Mouse (Mus musculus): Measurements from ENCODE around the gene Mafk. TPM values are rescaled to one million over a fixed set of nuclear protein-coding genes. Genes with fewer than 3 reads are reported as not detected.

Mafk gene
- total and polyA plus RNA-seq, 3 experiments: 16.4 to 24.1 (median 23.6) TPM

GRCm38 (mm10) chr5:139827593-139827992 lies 36.3 kb downstream of the Mafk start:
- Histone ChIP-seq H3K4me1 (ENCODE audit: control insufficient read depth in 1 of 2, insufficient read depth in 2 of 2) (peaks cover 5 to 35% of the 10 kb centered on the region in 2 experiments; a peak in 3 of 4 replicates), H3K4me2 (ENCODE audit: insufficient read depth, low read depth, poor library complexity, severe bottlenecking) (no peak overlapping the region)
- in situ Hi-C loops (cut with MboI; ENCODE audit: low pct_ligation_motif_present, low pct_unique_long_range_greater_than_20kb, low sequenced_read_pairs): loop anchor here (25.0 kb wide), 1 partner anchor 460 kb away; no protein-coding TSS in a partner anchor

DNA sequence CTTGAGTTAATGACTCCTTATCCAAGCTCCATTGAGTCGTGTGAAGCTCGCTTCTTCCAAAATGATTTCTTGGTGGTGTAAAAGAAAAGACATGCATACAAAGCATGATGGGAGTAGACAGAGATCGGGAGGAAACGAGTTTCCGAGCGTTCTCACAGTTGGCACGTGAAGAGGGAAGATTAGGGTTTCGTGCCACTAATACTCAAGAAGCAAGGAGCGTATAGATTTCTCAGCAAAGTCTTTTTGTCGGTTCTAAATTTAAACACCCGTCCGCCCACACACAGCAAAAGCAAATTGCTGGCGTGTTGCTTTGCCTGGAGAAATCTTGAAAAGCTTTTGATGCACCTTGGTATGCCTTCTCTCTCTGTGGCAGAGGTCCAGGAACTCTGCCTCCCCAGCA lies 38.1 kb downstream of the Mafk start:
- dilution Hi-C loops (cut with MboI; ENCODE audit: extremely low pct_ligation_motif_present, extremely low pct_unique_long_range_greater_than_20kb, low sequenced_read_pairs) (no loop called here), in situ Hi-C loops (cut with MboI; ENCODE audit: low pct_ligation_motif_present, low pct_unique_long_range_greater_than_20kb, low sequenced_read_pairs) (loop anchor here (25.0 kb wide), 1 partner anchor 458 kb away; no protein-coding TSS in a partner anchor)
- peaks cover 13% of the 10 kb centered on the region for H3K79me2 ChIP-seq (replicated peaks; ENCODE audit: control insufficient read depth, extremely low read depth, insufficient read depth, poor library complexity, severe bottlenecking)
- no peak overlapping the region for H3K27ac ChIP-seq (ENCODE audit: insufficient read depth, low read depth)
- TF ChIP-seq E2F4 (IDR thresholded peaks at IDR 0.05; ENCODE audit: insufficient replicate concordance, low read depth, low read length) (no peak), NRF1 (IDR thresholded peaks at IDR 0.05; ENCODE audit: low read depth, low read length) (no peak), IRF4 (IDR thresholded peaks at IDR 0.05; ENCODE audit: low read depth, low read length) (no peak), MXI1 (IDR thresholded peaks at IDR 0.05; ENCODE audit: low read depth, low read length) (no peak), KAT2A (IDR thresholded peaks at IDR 0.05; ENCODE audit: insufficient replicate concordance, low read length) (no peak), ETS1 (conservative IDR thresholded peaks at IDR 0.05; ENCODE audit: low read depth, low read length) (no peak), CHD2 (IDR thresholded peaks at IDR 0.05; ENCODE audit: low read length) (no peak), MEF2A (IDR thresholded peaks at IDR 0.05; ENCODE audit: borderline replicate concordance, low read depth, low read length) (no peak), JUND (conservative IDR thresholded peaks at IDR 0.05; ENCODE audit: low read depth, low read length) (no peak), RAD21 (IDR thresholded peaks at IDR 0.05; ENCODE audit: low read depth, low read length) (no peak)
- no peak overlapping the region for H3K4me3 ChIP-seq (replicated peaks in 1 of 3; ENCODE audit: low read depth in 2 of 3, low read length in 2 of 3, poor library complexity in 1 of 3)
- peaks cover 2% of the 10 kb centered on the region for H3K9me3 ChIP-seq (replicated peaks; ENCODE audit: low read length)
- no peaks in the 10 kb centered on the region for H3K27me3 ChIP-seq (replicated peaks)
- H3K36me3 ChIP-seq (replicated peaks in 1 of 2; ENCODE audit: control insufficient read depth in 1 of 2, insufficient read depth in 1 of 2, low read length in 1 of 2): peaks cover 7 to 12% of the 10 kb centered on the region in 2 experiments
- peaks cover 5 to 34% of the 10 kb centered on the region in 2 experiments; a peak in 3 of 4 replicates for H3K4me1 ChIP-seq (ENCODE audit: control insufficient read depth in 1 of 2, insufficient read depth in 2 of 2)
- no peak overlapping the region for H3K4me2 ChIP-seq (ENCODE audit: insufficient read depth, low read depth, poor library complexity, severe bottlenecking)
- H3K9ac ChIP-seq (ENCODE audit: insufficient read depth, low read depth): no peak overlapping the region
- DNase-seq (ENCODE audit: extremely low read depth): no peak

More at GRCm38 (mm10) chr5:139827593-139827992, 36.3 kb downstream of the Mafk start:
- H3K79me2 ChIP-seq (replicated peaks; ENCODE audit: control insufficient read depth, extremely low read depth, insufficient read depth, poor library complexity, severe bottlenecking): peaks cover 13% of the 10 kb centered on the region
- peak; percentile 33 for DNase-seq (ENCODE audit: extremely low read depth)
- dilution Hi-C loops (cut with MboI; ENCODE audit: extremely low pct_ligation_motif_present, extremely low pct_unique_long_range_greater_than_20kb, low sequenced_read_pairs): no loop called here
- H3K9ac ChIP-seq (ENCODE audit: insufficient read depth, low read depth): no peak overlapping the region
- no peaks in the 10 kb centered on the region for H3K27me3 ChIP-seq (replicated peaks)
- H3K9me3 ChIP-seq (replicated peaks; ENCODE audit: low read length): peaks cover 2% of the 10 kb centered on the region
- H3K27ac ChIP-seq (ENCODE audit: insufficient read depth, low read depth): no peak overlapping the region
- peak; percentile 36 to 38; a peak in 3 of 4 replicates for TF ChIP-seq CTCF (conservative IDR thresholded peaks at IDR 0.05 in 1 of 2, IDR thresholded peaks at IDR 0.05 in 1 of 2; ENCODE audit: low read depth in 2 of 2, low read length in 2 of 2)
- TF ChIP-seq ETS1 (conservative IDR thresholded peaks at IDR 0.05; ENCODE audit: low read depth, low read length): no peak
- H3K36me3 ChIP-seq (replicated peaks in 1 of 2; ENCODE audit: control insufficient read depth in 1 of 2, insufficient read depth in 1 of 2, low read length in 1 of 2): peaks cover 19 to 28% of the 10 kb centered on the region in 2 experiments
- no peak overlapping the region for H3K4me3 ChIP-seq (replicated peaks in 1 of 3; ENCODE audit: low read depth in 2 of 3, low read length in 2 of 3, poor library complexity in 1 of 3)

DNA sequence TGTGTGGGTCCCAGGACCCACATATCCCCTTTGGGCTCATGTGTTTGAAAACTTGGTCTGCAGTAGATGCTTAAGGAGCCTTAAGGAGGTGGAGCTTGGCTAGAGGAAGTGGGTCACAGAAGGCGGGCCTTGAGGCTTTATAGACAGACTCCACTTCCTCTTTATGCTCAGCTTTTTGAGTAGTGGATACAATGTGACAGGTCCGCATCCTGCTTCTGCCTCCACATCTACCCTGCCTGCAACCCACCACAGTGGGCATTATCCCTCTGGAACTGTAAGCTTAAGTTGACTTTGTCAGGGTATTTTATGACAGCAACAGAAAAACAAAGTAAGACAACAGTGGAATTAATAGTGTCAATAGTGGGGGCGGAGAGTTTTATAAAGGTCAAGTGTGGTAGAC lies 39.4 kb downstream of the Mafk start:
- Histone ChIP-seq H3K27ac (ENCODE audit: insufficient read depth, low read depth) (no peak overlapping the region), H3K79me2 (replicated peaks; ENCODE audit: control insufficient read depth, extremely low read depth, insufficient read depth, poor library complexity, severe bottlenecking) (peaks cover 9% of the 10 kb centered on the region), H3K27me3 (replicated peaks) (peaks cover 6% of the 10 kb centered on the region), H3K4me1 (ENCODE audit: control insufficient read depth in 1 of 2, insufficient read depth in 2 of 2) (peaks cover 3 to 25% of the 10 kb centered on the region in 2 experiments; a peak in 3 of 4 replicates), H3K9me3 (replicated peaks; ENCODE audit: low read length) (peaks cover 2% of the 10 kb centered on the region), H3K4me2 (ENCODE audit: insufficient read depth, low read depth, poor library complexity, severe bottlenecking) (no peak overlapping the region), H3K4me3 (replicated peaks in 1 of 3; ENCODE audit: low read depth in 2 of 3, low read length in 2 of 3, poor library complexity in 1 of 3) (peak overlapping the region in 2 of 3 experiments; percentile 31 to 49), H3K36me3 (replicated peaks in 1 of 2; ENCODE audit: control insufficient read depth in 1 of 2, insufficient read depth in 1 of 2, low read length in 1 of 2) (peaks cover 0 to under 1% of the 10 kb centered on the region in 2 experiments), H3K9ac (ENCODE audit: insufficient read depth, low read depth) (no peak overlapping the region)
- in situ Hi-C loops (cut with MboI; ENCODE audit: low pct_ligation_motif_present, low pct_unique_long_range_greater_than_20kb, low sequenced_read_pairs) (loop anchor here (5.0 to 25.0 kb wide), 3 partner anchors 137 to 584 kb away; partner anchors contain the start of gene Eif3b), dilution Hi-C loops (cut with MboI; ENCODE audit: extremely low pct_ligation_motif_present, extremely low pct_unique_long_range_greater_than_20kb, low sequenced_read_pairs) (no loop called here)
- TF ChIP-seq POLR2A (IDR thresholded peaks at IDR 0.05; ENCODE audit: low read depth, low read length) (peak; percentile 63), ELF1 (IDR thresholded peaks at IDR 0.05; ENCODE audit: low read depth, low read length) (0 out of 2 replicates have a peak, but pooled peaks have one; percentile 26), SMC3 (IDR thresholded peaks at IDR 0.05; ENCODE audit: low read depth, low read length) (no peak), TBP (conservative IDR thresholded peaks at IDR 0.05; ENCODE audit: low read depth, low read length) (peak; percentile 83), HCFC1 (IDR thresholded peaks at IDR 0.05; ENCODE audit: low read depth, low read length) (peak; percentile 40)
- peak; percentile 82 for DNase-seq (ENCODE audit: extremely low read depth)
